Mouse (Mus musculus): ENCODE data around the gene Tgfb2.

Gene Tgfb2

DNA sequence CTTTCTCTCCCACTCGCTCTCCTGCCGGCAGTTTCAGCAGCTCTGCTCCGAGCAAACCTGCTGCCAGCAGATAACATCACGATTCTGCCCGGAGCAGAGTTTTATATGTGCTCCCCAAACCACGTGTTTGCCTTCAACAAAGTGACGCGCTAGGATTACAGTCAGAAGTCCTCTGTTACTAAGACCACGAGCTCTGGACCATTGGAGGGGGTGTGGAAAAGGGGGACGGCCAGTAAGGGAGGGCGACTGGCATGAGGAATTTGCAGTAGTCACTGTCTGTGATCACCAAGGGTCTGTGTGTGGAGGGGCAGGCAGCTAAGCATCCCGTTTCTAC, at the start of gene Tgfb2:
Gene Tgfb2, minus strand, starts transcription at position 75 of the 334 bp plus-strand sequence.
- in situ Hi-C loops (cut with MboI; ENCODE audit: unreplicated experiment in 2 of 2): loop anchor here (5.0 to 25.0 kb wide), 6 partner anchors 244 to 1869 kb away; partner anchors contain the start of genes Marc2 (in 2 of the 2), Gpatch2 (in 1 of the 2) and Spata17 (in 1 of the 2)

DNA sequence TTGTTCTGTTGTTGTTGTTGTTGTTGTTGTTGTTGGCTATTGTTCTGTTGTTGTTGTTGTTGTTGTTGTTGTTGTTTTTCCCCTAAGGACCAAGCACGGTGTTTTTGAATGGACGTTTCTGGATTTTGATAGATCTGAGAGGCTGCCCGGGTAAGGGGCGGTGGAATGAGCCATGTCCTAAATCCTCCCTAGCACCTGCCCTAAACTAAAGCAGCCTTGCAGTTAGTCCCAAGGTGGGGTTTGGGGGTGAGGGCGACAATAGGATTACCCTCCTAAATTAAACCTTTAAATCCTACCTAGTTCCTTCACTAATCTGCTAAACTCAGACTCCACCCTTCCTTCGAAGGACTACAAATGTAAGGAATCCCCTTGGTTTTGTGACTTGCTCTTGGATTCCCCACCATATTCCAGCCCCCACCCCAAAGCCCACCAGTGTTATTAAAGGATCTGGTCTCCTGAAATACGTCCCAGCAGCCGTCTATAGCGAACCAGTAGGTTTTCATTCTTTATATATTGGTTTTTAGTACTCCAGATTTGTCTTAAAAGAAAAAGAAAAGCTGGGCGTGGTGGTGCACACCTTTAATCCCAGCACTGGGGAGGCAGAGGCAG, 44.0 kb upstream of the Tgfb2 start:
- in situ Hi-C loops (cut with MboI; ENCODE audit: unreplicated experiment in 2 of 2): loop anchor here (5.0 to 25.0 kb wide), 3 partner anchors 47 to 1562 kb away; no protein-coding TSS in a partner anchor

DNA sequence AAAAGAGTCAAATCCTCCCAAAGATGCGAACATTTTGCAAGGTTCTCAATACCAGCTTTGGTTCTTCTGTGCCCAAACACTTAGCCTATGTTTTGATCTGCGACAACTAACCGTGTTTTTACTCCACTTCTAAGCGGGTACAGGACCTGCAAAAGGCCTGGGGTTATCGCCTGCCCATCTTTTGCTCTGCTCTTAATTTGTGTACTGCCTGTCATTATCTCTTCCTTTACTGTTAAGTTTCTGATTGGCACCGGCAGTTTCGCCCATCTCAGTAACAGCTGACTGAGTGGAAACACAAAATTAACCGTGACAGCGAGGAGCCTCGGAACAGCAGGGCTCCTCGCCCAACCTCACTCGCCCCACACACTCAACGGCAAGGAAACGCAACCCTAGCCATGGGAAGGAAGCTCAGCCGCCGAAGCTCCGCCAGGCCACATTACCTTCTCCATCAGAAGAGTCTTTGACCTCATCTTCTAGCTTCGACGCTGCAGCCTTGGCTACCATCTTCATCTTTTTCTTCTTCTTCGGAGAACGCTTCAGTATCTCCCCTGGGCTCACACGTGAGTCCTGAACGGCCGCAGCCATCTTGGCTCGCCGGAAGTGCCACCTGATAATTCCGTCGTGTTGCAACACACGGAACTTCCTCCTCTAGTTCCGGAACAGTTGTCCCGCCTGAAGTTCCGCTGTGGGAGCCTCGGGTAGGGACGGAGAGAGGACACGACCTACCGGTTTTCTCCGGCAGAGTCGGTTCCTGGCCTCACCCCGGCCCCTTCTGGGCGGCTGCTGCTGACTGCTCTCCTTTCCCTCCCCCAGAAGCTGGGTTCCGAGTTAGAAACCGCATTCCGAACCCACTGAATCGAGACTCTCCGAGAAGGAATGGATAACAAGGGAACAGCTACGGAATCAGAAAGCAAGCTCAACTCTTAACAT, 43.2 kb upstream of the Tgfb2 start, which contains the start of gene Rrp15:
Gene Rrp15, minus strand, starts transcription at position 635 of the 930 bp plus-strand sequence.
- in situ Hi-C loops (cut with MboI; ENCODE audit: unreplicated experiment in 2 of 2): loop anchor here in 1 of 2 experiments (5.0 to 25.0 kb wide), 2 partner anchors 47 to 1562 kb away; no protein-coding TSS in a partner anchor

GRCm38 (mm10) chr1:186739828-186740227, 34.0 kb upstream of the Tgfb2 start:
- in situ Hi-C loops (cut with MboI; ENCODE audit: unreplicated experiment in 2 of 2): loop anchor here in 1 of 2 experiments (25.0 kb wide), 1 partner anchor 1553 kb away; no protein-coding TSS in a partner anchor

DNA sequence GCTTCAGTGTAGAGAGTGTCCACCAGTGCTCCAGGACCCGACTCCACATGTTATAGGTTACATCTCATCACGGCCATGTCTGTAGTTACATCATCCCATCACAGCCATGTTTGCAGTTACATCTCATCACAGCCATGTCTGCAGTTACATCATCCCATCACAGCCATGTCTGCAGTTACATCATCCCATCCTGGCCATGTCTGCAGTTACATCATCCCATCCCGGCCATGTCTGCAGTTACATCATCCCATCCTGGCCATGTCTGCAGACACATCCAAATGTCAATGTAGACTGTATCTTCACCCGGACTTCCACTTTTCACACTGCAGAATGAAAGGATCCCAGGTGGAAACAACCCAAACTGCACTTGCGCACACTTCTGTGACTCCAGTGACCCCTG, 29.7 kb upstream of the Tgfb2 start:
- in situ Hi-C loops (cut with MboI; ENCODE audit: unreplicated experiment in 2 of 2): loop anchor here in 1 of 2 experiments (25.0 kb wide), 1 partner anchor 1548 kb away; no protein-coding TSS in a partner anchor

GRCm38 (mm10) chr1:186733052-186733451, 27.3 kb upstream of the Tgfb2 start:
- in situ Hi-C loops (cut with MboI; ENCODE audit: unreplicated experiment in 2 of 2): loop anchor here in 1 of 2 experiments (25.0 kb wide), 1 partner anchor 1546 kb away; no protein-coding TSS in a partner anchor

- in situ Hi-C loops (cut with MboI; ENCODE audit: unreplicated experiment in 2 of 2): loop anchor here (10.0 to 25.0 kb wide), 2 partner anchors 1184 to 1541 kb away; no protein-coding TSS in a partner anchor
These were observed 23.0 kb upstream of the Tgfb2 start for GRCm38 (mm10) chr1:186728778-186729177.

DNA sequence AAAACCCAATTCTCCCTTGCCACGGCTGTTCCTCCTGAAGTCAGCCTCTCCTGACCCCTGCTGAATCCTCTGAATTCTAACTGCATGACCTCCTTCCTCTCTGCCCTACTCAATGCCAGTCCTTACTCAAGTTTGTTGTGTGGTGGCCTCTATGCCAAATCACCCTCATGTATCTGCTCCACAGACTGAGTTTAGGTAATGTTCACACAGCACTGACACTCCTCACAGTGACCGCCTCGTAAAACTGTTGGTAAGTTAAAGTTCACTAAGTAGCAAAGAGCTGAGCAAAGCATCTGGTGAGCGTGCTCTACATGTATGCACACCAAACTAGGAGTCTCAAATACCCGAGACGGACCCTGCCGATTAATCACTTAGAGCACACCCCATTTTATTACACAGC, 20.3 kb upstream of the Tgfb2 start:
- in situ Hi-C loops (cut with MboI; ENCODE audit: unreplicated experiment in 2 of 2): loop anchor here (10.0 to 25.0 kb wide), 2 partner anchors 1181 to 1539 kb away; no protein-coding TSS in a partner anchor

GRCm38 (mm10) chr1:186722299-186722698, 16.5 kb upstream of the Tgfb2 start:
- in situ Hi-C loops (cut with MboI; ENCODE audit: unreplicated experiment in 2 of 2): loop anchor here (5.0 to 25.0 kb wide), 7 partner anchors 490 to 1885 kb away; partner anchors contain the start of genes Marc2 (in 2 of the 2), Gpatch2 (in 1 of the 2) and Spata17 (in 1 of the 2)

DNA sequence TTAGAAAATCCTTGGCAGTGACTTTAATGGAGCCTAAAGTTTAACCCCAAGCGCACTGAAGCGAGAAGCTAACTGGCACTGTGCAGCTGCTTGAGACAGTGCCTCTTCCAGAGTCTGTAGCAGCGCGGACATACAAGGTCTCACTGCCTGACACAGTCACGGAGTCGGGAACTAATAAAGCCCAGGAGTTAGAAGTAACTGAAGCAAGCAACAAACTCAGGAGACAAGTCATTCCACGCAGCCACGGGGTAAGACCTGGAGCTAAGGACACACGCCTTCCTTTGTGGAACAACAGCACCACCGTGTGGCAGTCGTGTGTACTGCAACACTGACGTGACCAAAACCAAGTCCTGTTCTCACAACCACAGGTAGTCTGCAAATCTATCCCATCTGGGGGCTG, 16.1 kb upstream of the Tgfb2 start:
- in situ Hi-C loops (cut with MboI; ENCODE audit: unreplicated experiment in 2 of 2): loop anchor here (5.0 to 25.0 kb wide), 7 partner anchors 490 to 1885 kb away; partner anchors contain the start of genes Marc2 (in 2 of the 2), Gpatch2 (in 1 of the 2) and Spata17 (in 1 of the 2)

GRCm38 (mm10) chr1:186721166-186721565, 15.4 kb upstream of the Tgfb2 start:
- in situ Hi-C loops (cut with MboI; ENCODE audit: unreplicated experiment in 2 of 2): loop anchor here (5.0 to 25.0 kb wide), 7 partner anchors 491 to 1884 kb away; partner anchors contain the start of genes Marc2 (in 2 of the 2), Gpatch2 (in 1 of the 2) and Spata17 (in 1 of the 2)

DNA sequence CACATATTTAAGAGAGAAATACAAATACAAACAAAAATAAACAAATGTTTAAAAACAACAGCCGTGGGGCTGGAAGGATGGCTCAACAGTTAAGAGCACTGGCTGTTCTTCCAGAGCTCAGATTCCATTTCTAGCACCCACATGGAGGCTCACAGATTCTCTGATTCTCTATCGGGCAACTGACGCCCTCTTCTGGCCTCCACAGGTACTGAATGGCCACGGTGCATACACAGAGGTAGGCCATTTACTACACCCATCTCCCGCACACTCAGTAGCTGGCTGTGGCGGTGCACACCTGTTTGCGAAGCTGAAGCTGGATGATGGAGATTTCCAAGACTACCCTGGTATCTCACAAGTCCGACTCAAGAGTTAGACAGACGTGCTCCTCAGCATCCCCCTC, 13.9 kb upstream of the Tgfb2 start:
- in situ Hi-C loops (cut with MboI; ENCODE audit: unreplicated experiment in 2 of 2): loop anchor here (5.0 to 25.0 kb wide), 8 partner anchors 493 to 1882 kb away; partner anchors contain the start of genes Marc2 (in 2 of the 2), Gpatch2 (in 1 of the 2) and Spata17 (in 1 of the 2)

- in situ Hi-C loops (cut with MboI; ENCODE audit: unreplicated experiment in 2 of 2): loop anchor here (5.0 to 25.0 kb wide), 6 partner anchors 493 to 1882 kb away; partner anchors contain the start of genes Marc2 (in 2 of the 2), Gpatch2 (in 1 of the 2) and Spata17 (in 1 of the 2)
These were observed 13.1 kb upstream of the Tgfb2 start for GRCm38 (mm10) chr1:186718881-186719280.

GRCm38 (mm10) chr1:186714980-186715896, 9.4 kb upstream of the Tgfb2 start:
- in situ Hi-C loops (cut with MboI; ENCODE audit: unreplicated experiment in 2 of 2): loop anchor here (5.0 to 25.0 kb wide), 7 partner anchors 263 to 1878 kb away; partner anchors contain the start of genes Marc2 (in 2 of the 2), Gpatch2 (in 1 of the 2) and Spata17 (in 1 of the 2)

DNA sequence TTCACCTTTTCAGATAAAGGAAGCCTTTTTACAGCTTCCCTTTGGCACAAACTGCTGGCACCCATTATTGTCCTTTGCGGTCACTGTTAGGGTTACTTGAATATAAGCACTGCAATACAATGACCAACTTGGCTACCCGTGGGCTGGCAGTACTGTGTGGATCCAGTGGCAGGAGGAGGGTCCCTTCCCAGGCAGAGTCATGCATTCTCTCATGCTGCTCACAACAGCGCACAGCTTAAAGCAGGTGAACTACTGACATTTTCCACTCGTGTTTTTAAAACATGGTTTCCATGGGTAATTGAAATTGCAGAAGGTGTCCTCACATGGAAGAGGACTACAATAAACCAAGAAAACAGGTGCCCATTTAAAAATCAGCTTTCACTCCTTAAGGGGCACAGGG, 8.4 kb upstream of the Tgfb2 start:
- in situ Hi-C loops (cut with MboI; ENCODE audit: unreplicated experiment in 2 of 2): loop anchor here (5.0 to 25.0 kb wide), 6 partner anchors 262 to 1877 kb away; partner anchors contain the start of genes Marc2 (in 2 of the 2), Gpatch2 (in 1 of the 2) and Spata17 (in 1 of the 2)

- in situ Hi-C loops (cut with MboI; ENCODE audit: unreplicated experiment in 2 of 2): loop anchor here (5.0 to 25.0 kb wide), 6 partner anchors 261 to 1876 kb away; partner anchors contain the start of genes Marc2 (in 2 of the 2), Gpatch2 (in 1 of the 2) and Spata17 (in 1 of the 2)
These were observed 7.1 kb upstream of the Tgfb2 start for GRCm38 (mm10) chr1:186712802-186713471.

GRCm38 (mm10) chr1:186705203-186705914, 430 bp downstream of the Tgfb2 start:
- in situ Hi-C loops (cut with MboI; ENCODE audit: unreplicated experiment in 2 of 2): loop anchor here (5.0 to 25.0 kb wide), 6 partner anchors 243 to 1868 kb away; partner anchors contain the start of genes Marc2 (in 2 of the 2), Gpatch2 (in 1 of the 2) and Spata17 (in 1 of the 2)

Measured in v-Abl transformed pro-B cells (cell line).